Mouse (Mus musculus) G1E (cell line): ENCODE measurements around the gene Camkmt.

Experiments
- CTCF ChIP-seq: IDR thresholded peaks from 2 replicates; pipeline ENCODE4 v1.5.1; 2012; ENCODE audit warnings: low read depth, low read length, inconsistent platforms, mixed read lengths
- TAL1 ChIP-seq: conservative IDR thresholded peaks from 2 replicates; pipeline ENCODE4 v1.6.1; 2012; ENCODE audit warnings: low read depth, low read length, inconsistent platforms, mixed read lengths

- TF ChIP-seq CTCF (no peak), TAL1 (no peak)
Measured at GRCm38 (mm10) chr17:85198781-85199180, 108.4 kb downstream of the Camkmt start.
